Mouse (Mus musculus) induced T-regulatory cell, adult 2 months (primary cell): ENCODE data around the gene Osbpl2.
"Not testable (repeated sequence)": the region's sequence is repeated elsewhere in the genome, so short reads cannot be mapped to it uniquely, and the experiment has no call there.

Experiments
- DNase-seq: peaks from one replicate; pipeline ENCODE4 v3.0.0-alpha.2; 2012; ENCODE audit warnings: low read depth

Osbpl2 gene

GRCm38 (mm10) chr2:180154796-180155195 is 35.7 kb downstream of the Osbpl2 start:
- no peak for DNase-seq

DNA sequence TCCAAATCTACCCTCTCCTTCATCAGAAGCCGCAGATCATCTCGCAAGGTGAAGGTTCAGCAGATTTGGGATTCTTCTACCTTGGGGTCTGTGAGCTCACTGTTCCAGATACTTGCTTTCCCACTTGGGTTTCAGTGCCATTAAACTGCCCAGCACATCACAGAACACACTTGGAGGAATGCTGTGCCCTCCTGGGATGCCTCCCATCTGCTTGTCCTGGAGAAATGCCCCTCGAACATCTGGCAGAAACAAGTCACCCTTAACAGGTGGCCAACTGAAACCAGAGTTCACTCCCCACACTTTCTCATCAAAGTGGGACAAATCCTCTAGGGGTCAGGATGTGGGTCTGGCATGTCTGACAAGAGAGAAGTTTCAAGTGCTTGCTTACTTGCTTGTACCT is 39.5 kb downstream of the Osbpl2 start:
- DNase-seq, result no peak

DNA sequence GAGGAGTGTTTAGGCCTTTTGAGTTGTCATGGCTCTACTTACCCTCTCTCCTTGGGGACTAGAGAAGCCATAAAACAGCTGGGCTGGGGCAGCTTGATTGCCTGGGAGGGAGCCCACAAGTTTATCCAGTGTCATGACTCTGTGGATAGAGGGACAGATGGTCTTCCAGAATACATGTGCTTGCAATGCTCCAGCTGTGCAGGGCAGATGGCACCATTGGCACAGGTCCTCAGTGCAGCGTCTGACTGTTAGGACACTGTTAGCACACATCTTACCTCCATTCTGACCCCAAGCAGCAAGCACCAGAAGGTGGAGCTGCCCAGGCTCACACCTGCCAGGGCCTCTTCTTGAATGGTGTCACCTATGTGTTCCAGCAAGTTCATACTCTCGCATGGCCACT is 46.7 kb downstream of the Osbpl2 start:
- DNase-seq, result no peak

GRCm38 (mm10) chr2:180166869-180167268 is 47.8 kb downstream of the Osbpl2 start:
- DNase-seq, result no peak

DNA sequence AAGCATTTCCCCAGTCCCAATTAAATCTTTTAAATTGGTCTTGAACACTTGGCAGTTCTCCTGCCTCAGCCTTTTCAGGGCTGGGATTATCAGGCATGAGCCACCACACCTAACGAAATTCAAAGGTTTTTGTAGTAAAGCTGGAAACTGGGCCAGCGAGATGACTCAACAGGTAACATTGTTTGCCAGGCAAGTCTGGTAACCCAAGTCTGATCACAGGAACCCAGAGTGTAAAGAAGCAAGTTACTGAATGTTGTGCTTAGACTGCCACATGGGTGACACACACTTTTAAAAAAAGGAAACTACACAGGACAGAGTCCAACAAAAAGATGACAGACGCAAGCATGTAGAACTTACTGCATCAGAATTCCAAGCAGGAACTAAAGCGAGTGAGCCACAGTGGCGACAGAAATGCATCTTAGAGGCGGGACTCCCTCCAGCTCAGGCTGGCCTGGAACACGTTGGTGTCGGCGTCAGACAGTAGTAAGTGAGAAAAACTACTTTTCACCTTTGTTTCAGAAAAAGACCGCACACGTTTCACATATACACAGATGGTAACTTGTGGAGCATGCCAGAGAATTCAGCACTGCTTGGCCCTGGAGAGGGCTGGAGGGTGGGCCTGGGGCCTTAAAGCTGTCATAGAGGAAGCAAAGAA is 51.2 kb downstream of the Osbpl2 start:
- DNase-seq, result no peak

GRCm38 (mm10) chr2:180170806-180171521 is 51.9 kb downstream of the Osbpl2 start, which contains the start of gene Adrm1:
Gene Adrm1 (plus strand): TSS chr2:180171485.
- peak; percentile 97 for DNase-seq

GRCm38 (mm10) chr2:180171522-180172070 is 52.5 kb downstream of the Osbpl2 start:
- DNase-seq, result no peak

DNA sequence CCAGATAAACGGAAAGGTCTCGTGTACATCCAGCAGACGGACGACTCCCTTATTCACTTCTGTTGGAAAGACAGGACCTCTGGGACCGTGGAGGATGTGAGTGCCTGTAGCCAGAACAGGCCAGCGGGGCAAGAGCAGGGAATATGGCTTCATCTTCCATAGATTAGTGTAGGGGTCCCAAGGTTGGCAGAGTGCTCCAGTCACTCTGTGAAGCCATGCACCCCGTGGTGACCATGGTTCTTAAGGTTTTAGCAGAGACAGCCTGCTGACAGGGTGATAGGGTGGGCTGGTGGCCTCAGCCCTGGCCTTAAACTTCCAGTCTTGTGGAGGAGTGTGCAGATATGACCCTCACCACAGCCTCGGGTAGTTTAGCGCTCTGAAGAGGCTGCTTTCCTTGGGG is 53.0 kb downstream of the Osbpl2 start:
- DNase-seq, result no peak

DNA sequence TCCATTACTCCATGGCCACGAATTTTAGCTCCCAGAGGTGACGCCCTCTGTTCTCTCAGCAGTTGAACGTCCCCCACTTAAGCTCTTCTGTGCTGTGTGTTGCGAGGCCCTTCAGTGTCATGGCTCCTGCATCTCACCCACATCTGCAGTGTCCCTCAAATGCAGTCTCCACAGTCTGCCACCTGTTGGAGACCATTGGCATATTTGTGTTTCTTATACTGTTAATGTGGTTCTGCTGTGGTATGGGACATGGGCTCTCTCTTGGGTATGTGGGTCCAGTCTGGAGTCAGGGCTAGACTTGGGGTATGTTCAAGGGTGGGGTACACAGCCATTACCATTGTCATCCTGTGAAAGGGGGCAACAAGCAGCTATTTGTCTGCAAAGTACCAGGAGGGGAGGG is 54.1 kb downstream of the Osbpl2 start:
- DNase-seq, result peak; percentile 57

- DNase-seq, result not testable (repeated sequence)
Measured at GRCm38 (mm10) chr2:180173711-180174110, 54.6 kb downstream of the Osbpl2 start.

DNA sequence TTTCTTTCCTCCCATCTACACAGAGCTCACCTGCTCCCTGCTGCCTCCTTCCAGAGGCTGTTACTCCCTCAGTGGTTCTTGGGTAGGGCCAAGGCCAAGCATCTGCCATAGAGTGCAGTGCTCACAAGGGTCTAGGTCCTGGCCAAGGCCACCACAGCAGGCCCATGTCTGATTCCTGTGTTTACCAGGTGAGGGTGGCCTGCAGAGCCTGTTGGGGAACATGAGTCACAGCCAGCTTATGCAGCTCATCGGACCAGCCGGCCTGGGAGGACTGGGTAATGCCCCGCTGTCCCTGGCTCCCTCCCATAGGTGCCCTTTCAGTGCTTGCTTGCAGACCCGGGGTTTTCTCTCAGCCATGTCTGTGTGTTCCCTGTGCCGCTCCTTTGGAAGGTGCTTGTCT is 55.0 kb downstream of the Osbpl2 start:
- DNase-seq, result no peak

DNA sequence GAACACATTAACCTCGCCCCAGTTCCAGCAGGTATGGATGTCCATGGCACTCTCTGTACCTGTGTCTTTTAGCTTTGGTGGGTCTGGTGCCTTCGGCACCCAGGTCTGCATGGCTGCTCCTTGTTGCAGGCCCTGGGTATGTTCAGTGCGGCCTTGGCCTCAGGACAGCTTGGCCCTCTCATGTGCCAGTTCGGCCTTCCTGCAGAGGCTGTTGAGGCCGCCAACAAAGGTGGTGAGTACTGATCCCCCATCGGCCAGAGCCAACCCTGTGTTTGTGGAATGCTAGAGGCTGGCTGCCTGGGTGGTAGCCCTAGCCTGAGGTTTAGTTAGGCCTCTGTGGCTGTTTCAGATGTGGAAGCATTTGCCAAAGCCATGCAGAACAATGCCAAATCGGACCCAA is 56.6 kb downstream of the Osbpl2 start:
- DNase-seq, result no peak

GRCm38 (mm10) chr2:180181542-180181941 is 62.4 kb downstream of the Osbpl2 start:
- DNase-seq, result no peak

GRCm38 (mm10) chr2:180184011-180184751 is 65.1 kb downstream of the Osbpl2 start:
- DNase-seq, result no peak

GRCm38 (mm10) chr2:180184752-180185109 is 65.6 kb downstream of the Osbpl2 start:
- DNase-seq, result no peak

GRCm38 (mm10) chr2:180185686-180186085 is 66.6 kb downstream of the Osbpl2 start:
- no peak for DNase-seq

DNA sequence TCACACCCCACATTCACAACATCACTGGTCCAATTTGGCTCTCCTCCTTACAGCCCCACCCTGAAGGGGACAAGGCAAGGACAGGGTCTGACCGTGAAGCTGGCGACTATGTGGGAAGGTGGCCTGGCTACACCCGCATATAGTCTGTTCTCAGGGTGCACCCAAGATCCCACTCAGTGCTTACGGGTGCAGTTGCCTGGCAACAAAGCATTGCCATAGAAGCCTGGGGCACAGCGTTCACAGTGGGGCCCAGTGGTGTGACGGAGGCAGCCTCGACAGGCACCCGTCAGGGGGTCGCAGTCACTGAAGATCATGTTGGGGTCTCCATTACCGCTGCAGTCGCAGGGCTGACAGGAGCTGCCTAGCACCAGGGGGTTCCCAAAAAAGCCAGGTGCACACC is 68.3 kb downstream of the Osbpl2 start:
- no peak for DNase-seq

- no peak for DNase-seq
Measured at GRCm38 (mm10) chr2:180196610-180197322, 77.7 kb downstream of the Osbpl2 start.

GRCm38 (mm10) chr2:180197323-180198037 is 78.4 kb downstream of the Osbpl2 start:
- no peak for DNase-seq

DNA sequence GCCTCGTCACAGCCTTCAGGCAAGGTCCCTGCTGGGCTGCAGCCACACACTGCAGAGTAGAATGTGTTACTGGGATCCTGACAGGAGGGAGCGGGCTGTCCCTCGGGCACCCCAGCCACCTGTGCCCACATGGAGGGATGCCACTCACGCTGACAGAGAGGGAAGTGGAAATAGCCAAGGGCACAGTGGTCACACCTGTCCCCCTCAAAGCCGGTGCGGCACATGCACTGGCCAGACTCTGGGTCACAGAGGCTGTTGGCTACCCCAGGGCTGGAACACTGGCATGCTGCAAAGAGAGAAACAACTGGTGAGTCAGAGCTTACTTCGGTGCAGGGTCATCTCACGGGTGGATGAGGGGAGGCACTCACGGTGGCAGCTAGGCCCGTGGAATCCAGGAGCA is 79.7 kb downstream of the Osbpl2 start:
- no peak for DNase-seq

DNA sequence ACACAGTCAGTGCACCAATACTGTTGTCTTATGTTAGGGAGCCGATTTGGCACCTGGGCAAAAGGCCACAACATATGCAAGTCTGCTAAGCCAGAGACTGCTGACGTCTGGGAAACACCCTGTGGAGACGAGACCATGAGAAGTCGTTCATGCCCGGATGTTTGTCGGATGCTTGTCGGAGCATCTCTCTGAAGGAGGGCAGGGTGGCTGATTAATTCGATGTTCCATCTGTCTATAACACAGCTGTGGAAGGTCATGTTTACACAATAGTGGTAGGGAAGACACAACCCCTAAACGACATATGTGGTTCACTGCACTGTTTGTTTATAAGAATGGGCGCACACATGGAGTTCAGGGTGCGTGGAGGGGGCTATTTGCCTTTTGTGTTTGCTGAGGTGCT is 81.6 kb downstream of the Osbpl2 start:
- no peak for DNase-seq

- DNase-seq, result no peak
Measured at GRCm38 (mm10) chr2:180201303-180201702, 82.2 kb downstream of the Osbpl2 start.
